In genomic region chr4:150465759-150466158, GRCm38 (mm10) we compare ENCODE assay signal across 8 mouse cellular contexts.
DNase-seq lines count a peak whose midpoint lies in the region; ATAC-seq and TF ChIP-seq lines count a peak whose summit lies in the region.

No protein-coding gene starts in this region.

- DNase-seq in kidney, adult 2 months = peak; percentile 82
- peak; percentile 82 for DNase-seq in ZHBTc4 (ENCODE audit: low read depth, low spot score)
- peak; percentile 74 for DNase-seq in heart, postnatal 4 days
- peak; percentile 54 to 57 for DNase-seq in left cerebral cortex, postnatal 36 days (ENCODE audit: low spot score in 2 of 2)
- peak; percentile 78 for DNase-seq in thymus, postnatal 25 days

- no peak overlapping the region for H3K27ac ChIP-seq in kidney, adult 2 months (ENCODE audit: insufficient read depth, low read depth, low read length)
- H3K27ac ChIP-seq in kidney, embryonic 14.5 days (ENCODE audit: low read depth, low read length) = no peak overlapping the region

- intact Hi-C loops in left cerebral cortex, postnatal 36 days (cut with DNase I) = loop anchor here (2.0 kb wide), 2 partner anchors 119 to 209 kb away; no protein-coding TSS in a partner anchor

- TF ChIP-seq CTCF in kidney, adult 2 months (conservative IDR thresholded peaks at IDR 0.05; ENCODE audit: insufficient read depth, insufficient read length, low read depth, low read length) = peak; percentile 82

- no peak for TF ChIP-seq POLR2A in kidney, adult 2 months (IDR thresholded peaks at IDR 0.05; ENCODE audit: low read depth, low read length)

- H3K36me3 ChIP-seq in kidney, adult 2 months (ENCODE audit: control insufficient read depth, insufficient read depth, low read length) = no peaks in the 10 kb centered on the region
- H3K36me3 ChIP-seq in kidney, embryonic 14.5 days (ENCODE audit: control insufficient read depth, insufficient read depth, low read length) = peaks cover 9% of the 10 kb centered on the region; the same call in 1 of the 2 replicates

- ATAC-seq in kidney, embryonic 14.5 days (ENCODE audit: low FRiP score, low TSS enrichment) = no peak
- ATAC-seq in common myeloid progenitor, adult 5-6 weeks (replicated peaks; ENCODE audit: low read depth, poor library complexity, severe bottlenecking) = peak; percentile 67
- ATAC-seq in neutrophil, adult 5-6 weeks (ENCODE audit: extremely low read depth, insufficient number of reproducible peaks, low FRiP score, poor library complexity, severe bottlenecking) = peak; percentile 83

- no peaks in the 10 kb centered on the region for H3K9me3 ChIP-seq in kidney, embryonic 14.5 days (ENCODE audit: control insufficient read depth, low read length)

- no peak overlapping the region for H3K4me3 ChIP-seq in kidney, adult 2 months (ENCODE audit: insufficient read depth, low read depth, low read length)
- H3K4me3 ChIP-seq in kidney, embryonic 14.5 days (ENCODE audit: low read length) = no peak overlapping the region

- no peak overlapping the region for H3K9ac ChIP-seq in kidney, embryonic 14.5 days (ENCODE audit: low read depth, low read length)

- no peak overlapping the region for H3K4me2 ChIP-seq in kidney, embryonic 14.5 days (replicated peaks; ENCODE audit: low read depth, low read length)

- H3K27me3 ChIP-seq in kidney, adult 2 months (replicated peaks; ENCODE audit: control insufficient read depth, insufficient read depth, low read length) = no peaks in the 10 kb centered on the region
- H3K27me3 ChIP-seq in kidney, embryonic 14.5 days (ENCODE audit: control insufficient read depth, insufficient read depth, low read length) = no peaks in the 10 kb centered on the region

- WGBS in kidney, adult 2 months = 34% methylated on average over 4 of the region's 4 CpGs
- 50% methylated on average over 4 of the region's 4 CpGs for WGBS in kidney, embryonic 14.5 days

- peaks cover 33% of the 10 kb centered on the region for H3K4me1 ChIP-seq in kidney, adult 2 months (ENCODE audit: control insufficient read depth, insufficient read depth, low read length)
- peaks cover 8% of the 10 kb centered on the region; the same call in 1 of the 2 replicates for H3K4me1 ChIP-seq in kidney, embryonic 14.5 days (ENCODE audit: control insufficient read depth, insufficient read depth, low read length)
